Mouse (Mus musculus) liver, postnatal 0 days (tissue): ENCODE results near the gene Cfl2. TPM values are rescaled to one million over a fixed set of nuclear protein-coding genes. Genes with fewer than 3 reads are reported as not detected.

Experiments
- ATAC-seq: fragments of 200-750 bp; cut with Nextera tagmentation; 2 replicates; pipeline ENCODE4 v1.8.0; 2017; ENCODE audit warnings: mild to moderate bottlenecking, moderate library complexity
- DNase-seq: peaks from one replicate; pipeline ENCODE4 v3.0.0-alpha.2; 2016
- H3K27ac ChIP-seq: fragments of 300-500 bp; sonication (generic); 2 replicates; pipeline ENCODE4 v1.5.1; 2014; ENCODE audit warnings: antibody characterized with exemption, moderate library complexity, mild to moderate bottlenecking, low read depth
- H3K27me3 ChIP-seq: fragments of 300-500 bp; sonication (generic); 2 replicates; pipeline ENCODE4 v1.6.1; 2014; ENCODE audit warnings: low read length, control low read depth, mixed read lengths; ENCODE audit not compliant: insufficient read depth
- H3K36me3 ChIP-seq: fragments of 300-500 bp; sonication (generic); replicated peaks from 2 replicates; pipeline ENCODE4 v1.6.1; 2014; ENCODE audit warnings: mild to moderate bottlenecking, control low read depth, low read length, moderate library complexity, mixed read lengths; ENCODE audit not compliant: insufficient read depth
- H3K4me1 ChIP-seq: fragments of 300-500 bp; sonication (generic); 2 replicates; pipeline ENCODE4 v1.6.1; 2014; ENCODE audit warnings: antibody characterized with exemption, mild to moderate bottlenecking, control low read depth; ENCODE audit not compliant: insufficient read depth
- H3K4me2 ChIP-seq: fragments of 300-500 bp; sonication (generic); 2 replicates; pipeline ENCODE4 v1.6.1; 2014; ENCODE audit warnings: low read depth, mild to moderate bottlenecking, low read length, moderate library complexity, mixed read lengths
- H3K4me3 ChIP-seq: fragments of 300-500 bp; sonication (generic); 2 replicates; pipeline ENCODE4 v1.5.1; 2014; ENCODE audit warnings: low read depth, low read length
- H3K9ac ChIP-seq: fragments of 300-500 bp; sonication (generic); replicated peaks from 2 replicates; pipeline ENCODE4 v1.6.1; 2014; ENCODE audit warnings: mild to moderate bottlenecking, moderate library complexity
- H3K9me3 ChIP-seq: fragments of 300-500 bp; sonication (generic); 2 replicates; pipeline ENCODE4 v1.6.1; 2016; ENCODE audit warnings: mild to moderate bottlenecking, control low read depth, low read length, mixed read lengths
- CTCF ChIP-seq: sonication (generic); IDR thresholded peaks from 2 replicates; pipeline ENCODE4 v1.5.1; 2016; ENCODE audit warnings: antibody characterized with exemption, low read depth
- EP300 ChIP-seq: IDR thresholded peaks from 2 replicates; pipeline ENCODE4 v1.6.1; 2016; ENCODE audit warnings: antibody characterized with exemption, low read depth, mild to moderate bottlenecking
- WGBS: fragments of 180-500 bp; shearing (Covaris S2); extraction: QIAGEN DNeasy Blood & Tissue Kit; methylation state at CpG from one replicate; pipeline ENCODE4 v1.1.7; 2014; ENCODE audit not compliant: insufficient replicate concordance; 5-methylcytosine and 5-hydroxymethylcytosine counted together
- polyA plus RNA-seq: library from polyadenylated mRNA; unstranded; fragments of >200 nt; fragmentation: Nextera tagmentation; extraction: Ambion mirVana; gene quantifications from 2 replicates; pipeline ENCODE4 v1.2.1, GENCODE M21; 2015

Cfl2 gene
- polyA plus RNA-seq, 1 experiment from 2014 or later: 51.8 TPM

GRCm38 (mm10) chr12:54879211-54879610, 16.5 kb upstream of the Cfl2 start:
- no peaks in the 10 kb centered on the region for H3K36me3 ChIP-seq
- no peak for ATAC-seq
- H3K27ac ChIP-seq: no peak overlapping the region
- H3K9me3 ChIP-seq: no peaks in the 10 kb centered on the region
- 48% methylated on average over 5 of the region's 5 CpGs for WGBS
- no peak overlapping the region for H3K4me2 ChIP-seq
- no peaks in the 10 kb centered on the region for H3K27me3 ChIP-seq
- H3K4me3 ChIP-seq: no peak overlapping the region
- no peak for DNase-seq
- TF ChIP-seq EP300 (no peak), CTCF (no peak)
- H3K4me1 ChIP-seq: no peaks in the 10 kb centered on the region
- H3K9ac ChIP-seq: no peak overlapping the region

GRCm38 (mm10) chr12:54877875-54878274, 15.2 kb upstream of the Cfl2 start:
- no peak overlapping the region for H3K4me2 ChIP-seq
- no peaks in the 10 kb centered on the region for H3K9me3 ChIP-seq
- no peaks in the 10 kb centered on the region for H3K4me1 ChIP-seq
- no peak overlapping the region for H3K4me3 ChIP-seq
- TF ChIP-seq CTCF (no peak), EP300 (no peak)
- ATAC-seq (no peak), DNase-seq (no peak)
- H3K27ac ChIP-seq: no peak overlapping the region
- no peaks in the 10 kb centered on the region for H3K36me3 ChIP-seq
- H3K9ac ChIP-seq: no peak overlapping the region
- WGBS: 82% methylated on average over 1 of the region's 1 CpGs
- H3K27me3 ChIP-seq: no peaks in the 10 kb centered on the region

- TF ChIP-seq EP300 (no peak), CTCF (0 out of 2 replicates have a peak, but pooled peaks have one; percentile 2)
- ATAC-seq (no peak), DNase-seq (no peak)
- 43% methylated on average over 5 of the region's 5 CpGs for WGBS
- no peaks in the 10 kb centered on the region for H3K27me3 ChIP-seq
- no peaks in the 10 kb centered on the region for H3K36me3 ChIP-seq
- no peaks in the 10 kb centered on the region for H3K4me1 ChIP-seq
- H3K9ac ChIP-seq: no peak overlapping the region
- H3K4me3 ChIP-seq: no peak overlapping the region
- H3K4me2 ChIP-seq: no peak overlapping the region
- no peak overlapping the region for H3K27ac ChIP-seq
- no peaks in the 10 kb centered on the region for H3K9me3 ChIP-seq
These were observed 14.2 kb upstream of the Cfl2 start for GRCm38 (mm10) chr12:54876879-54877278.

- no peak overlapping the region for H3K27ac ChIP-seq
- DNase-seq: no peak
- TF ChIP-seq EP300 (no peak), CTCF (no peak)
- no peak for ATAC-seq
- H3K36me3 ChIP-seq: no peaks in the 10 kb centered on the region
- H3K9me3 ChIP-seq: no peaks in the 10 kb centered on the region
- H3K4me2 ChIP-seq: no peak overlapping the region
- no peaks in the 10 kb centered on the region for H3K4me1 ChIP-seq
- no peak overlapping the region for H3K4me3 ChIP-seq
- 76% methylated on average over 6 of the region's 6 CpGs for WGBS
- H3K9ac ChIP-seq: no peak overlapping the region
- no peaks in the 10 kb centered on the region for H3K27me3 ChIP-seq
These were observed 12.0 kb upstream of the Cfl2 start for GRCm38 (mm10) chr12:54874711-54875110.

GRCm38 (mm10) chr12:54861991-54862605, 579 bp downstream of the Cfl2 start:
- no peaks in the 10 kb centered on the region for H3K9me3 ChIP-seq
- DNase-seq: peak; percentile 30
- TF ChIP-seq CTCF: no peak
- TF ChIP-seq EP300: no peak
- peak overlapping the region; percentile 89 for H3K4me3 ChIP-seq
- 1% methylated on average over 36 of the region's 36 CpGs for WGBS
- peak overlapping the region; percentile 72 for H3K4me2 ChIP-seq
- peak overlapping the region; percentile 98 for H3K27ac ChIP-seq
- H3K27me3 ChIP-seq: no peaks in the 10 kb centered on the region
- peaks cover 7% of the 10 kb centered on the region; the same call in 1 of the 2 replicates for H3K4me1 ChIP-seq
- H3K36me3 ChIP-seq: peaks cover 19% of the 10 kb centered on the region
- peak overlapping the region; percentile 98 for H3K9ac ChIP-seq
- ATAC-seq: no peak

GRCm38 (mm10) chr12:54859531-54859930, 3.1 kb downstream of the Cfl2 start:
- H3K4me1 ChIP-seq: peaks cover 7% of the 10 kb centered on the region; the same call in 1 of the 2 replicates
- ATAC-seq: no peak
- peaks cover 19% of the 10 kb centered on the region for H3K36me3 ChIP-seq
- no peak for DNase-seq
- no peak overlapping the region for H3K4me2 ChIP-seq
- H3K9ac ChIP-seq: no peak overlapping the region
- no peaks in the 10 kb centered on the region for H3K27me3 ChIP-seq
- TF ChIP-seq EP300 (no peak), CTCF (no peak)
- H3K4me3 ChIP-seq: no peak overlapping the region
- no peaks in the 10 kb centered on the region for H3K9me3 ChIP-seq
- WGBS: 64% methylated on average over 6 of the region's 6 CpGs
- no peak overlapping the region for H3K27ac ChIP-seq

- no peaks in the 10 kb centered on the region for H3K36me3 ChIP-seq
- ATAC-seq: no peak
- TF ChIP-seq EP300 (no peak), CTCF (no peak)
- no peak overlapping the region for H3K4me2 ChIP-seq
- no peak overlapping the region for H3K27ac ChIP-seq
- WGBS: 75% methylated on average over 2 of the region's 2 CpGs
- H3K4me1 ChIP-seq: no peaks in the 10 kb centered on the region
- no peaks in the 10 kb centered on the region for H3K27me3 ChIP-seq
- no peak for DNase-seq
- no peak overlapping the region for H3K4me3 ChIP-seq
- no peaks in the 10 kb centered on the region for H3K9me3 ChIP-seq
- H3K9ac ChIP-seq: no peak overlapping the region
These were observed 12.1 kb downstream of the Cfl2 start for GRCm38 (mm10) chr12:54850551-54850950.
